Mouse (Mus musculus): ENCODE measurements at regions not wholly inside any gene's neighbourhood (a gene's known extent, or its start where the extent isn't known, plus 50 kb on each side); places are given as distances from the start of the nearest gene placed in this dataset.

DNA sequence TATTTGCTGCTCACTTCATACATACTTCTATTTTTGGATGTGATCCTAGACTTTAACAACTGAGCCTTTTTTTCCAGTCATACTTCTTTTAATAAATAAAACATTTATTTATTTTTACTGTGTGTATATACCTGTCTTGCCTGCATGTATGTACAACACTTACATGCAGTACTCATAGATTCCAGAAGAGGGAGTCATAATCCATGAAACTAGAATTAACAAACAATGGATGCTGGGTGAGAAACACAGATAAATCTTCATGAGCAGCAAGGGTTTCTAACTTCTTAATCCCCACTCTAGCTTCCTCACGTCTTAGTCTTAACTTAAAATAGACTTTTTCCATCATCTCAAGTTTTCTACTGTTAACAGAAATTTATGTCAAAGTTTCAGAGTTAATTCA, 1253.7 kb upstream of the Nr2f1 start:
- no peaks in the 10 kb centered on the region for H3K9me3 ChIP-seq (ENCODE audit: control insufficient read depth, low read length)
- H3K4me2 ChIP-seq (ENCODE audit: low read length) = no peak overlapping the region
- H3K27me3 ChIP-seq (replicated peaks; ENCODE audit: control insufficient read depth, insufficient read depth, low read length) = no peaks in the 10 kb centered on the region
- H3K4me3 ChIP-seq (replicated peaks; ENCODE audit: low read length) = no peak overlapping the region
- H3K27ac ChIP-seq (ENCODE audit: low read length) = no peak overlapping the region
- no peak overlapping the region for H3K9ac ChIP-seq (replicated peaks; ENCODE audit: low read depth, low read length)
- ATAC-seq = no peak
- no peaks in the 10 kb centered on the region for H3K36me3 ChIP-seq (ENCODE audit: control insufficient read depth, insufficient read depth)
- H3K4me1 ChIP-seq (replicated peaks; ENCODE audit: control insufficient read depth, insufficient read depth, low read length) = no peaks in the 10 kb centered on the region
- WGBS = 72% methylated on average over 1 of the region's 1 CpGs

DNA sequence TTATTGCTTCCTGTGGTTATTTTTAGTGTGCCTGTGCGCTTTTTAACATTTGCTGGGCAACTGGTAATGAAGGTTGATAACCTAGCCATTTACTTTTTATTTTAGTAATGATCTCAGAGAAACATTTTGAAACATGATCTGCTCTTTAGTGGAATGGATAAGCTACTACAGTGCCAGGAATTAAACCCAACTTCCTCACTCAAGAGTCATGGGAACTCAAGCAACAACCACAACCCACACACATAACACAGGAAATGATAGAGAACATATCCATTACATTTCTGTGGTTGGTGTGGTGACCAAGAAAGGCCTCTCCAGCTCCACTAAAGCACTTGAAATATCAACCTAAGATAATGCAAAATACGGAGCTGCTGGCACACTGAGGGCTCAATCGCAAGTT, 1243.6 kb upstream of the Nr2f1 start:
- Histone ChIP-seq H3K27ac (ENCODE audit: low read length) (no peak overlapping the region), H3K4me3 (replicated peaks; ENCODE audit: low read length) (no peak overlapping the region), H3K4me1 (replicated peaks; ENCODE audit: control insufficient read depth, insufficient read depth, low read length) (no peaks in the 10 kb centered on the region), H3K9ac (replicated peaks; ENCODE audit: low read depth, low read length) (no peak overlapping the region), H3K4me2 (ENCODE audit: low read length) (no peak overlapping the region), H3K27me3 (replicated peaks; ENCODE audit: control insufficient read depth, insufficient read depth, low read length) (no peaks in the 10 kb centered on the region), H3K36me3 (ENCODE audit: control insufficient read depth, insufficient read depth) (no peaks in the 10 kb centered on the region), H3K9me3 (ENCODE audit: control insufficient read depth, low read length) (0 out of 2 replicates have a peak, but pooled peaks cover 2% of the 10 kb centered on the region)
- 92% methylated on average over 3 of the region's 3 CpGs for WGBS
- no peak for ATAC-seq

- H3K27ac ChIP-seq (ENCODE audit: low read length) = no peak overlapping the region
- H3K4me3 ChIP-seq (replicated peaks; ENCODE audit: low read length) = no peak overlapping the region
- H3K4me1 ChIP-seq (replicated peaks; ENCODE audit: control insufficient read depth, insufficient read depth, low read length) = no peaks in the 10 kb centered on the region
- H3K36me3 ChIP-seq (ENCODE audit: control insufficient read depth, insufficient read depth) = no peaks in the 10 kb centered on the region
- no peak for ATAC-seq
- 0 out of 2 replicates have a peak, but pooled peaks cover 2% of the 10 kb centered on the region for H3K9me3 ChIP-seq (ENCODE audit: control insufficient read depth, low read length)
- no peaks in the 10 kb centered on the region for H3K27me3 ChIP-seq (replicated peaks; ENCODE audit: control insufficient read depth, insufficient read depth, low read length)
- H3K4me2 ChIP-seq (ENCODE audit: low read length) = no peak overlapping the region
- H3K9ac ChIP-seq (replicated peaks; ENCODE audit: low read depth, low read length) = no peak overlapping the region
- WGBS = 89% methylated on average over 2 of the region's 2 CpGs
Observed at GRCm38 (mm10) chr13:79442701-79443100, 1243.1 kb upstream of the Nr2f1 start.

DNA sequence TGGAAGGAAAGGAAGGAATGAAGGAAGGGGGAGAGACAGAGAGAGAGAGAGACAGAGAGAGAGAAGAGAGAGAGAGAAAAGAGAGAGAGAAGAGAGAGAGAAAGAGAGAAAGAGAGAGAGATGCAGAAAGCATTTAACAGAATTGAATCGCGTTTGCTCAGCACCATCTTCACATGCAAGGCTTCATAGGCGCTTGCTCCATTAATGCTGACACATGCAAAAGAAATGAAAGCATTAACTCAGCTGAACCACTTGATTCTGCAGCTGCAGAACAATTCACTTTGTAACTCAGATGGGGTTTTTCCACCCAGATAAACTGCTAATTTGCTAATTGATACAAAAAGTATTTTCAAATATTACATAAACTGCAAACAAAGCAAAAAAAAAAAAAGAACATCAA, 1231.9 kb upstream of the Nr2f1 start:
- Histone ChIP-seq H3K27me3 (replicated peaks; ENCODE audit: control insufficient read depth, insufficient read depth, low read length) (no peaks in the 10 kb centered on the region), H3K4me2 (ENCODE audit: low read length) (no peak overlapping the region), H3K9ac (replicated peaks; ENCODE audit: low read depth, low read length) (no peak overlapping the region), H3K27ac (ENCODE audit: low read length) (no peak overlapping the region), H3K4me3 (replicated peaks; ENCODE audit: low read length) (no peak overlapping the region), H3K9me3 (ENCODE audit: control insufficient read depth, low read length) (no peaks in the 10 kb centered on the region), H3K36me3 (ENCODE audit: control insufficient read depth, insufficient read depth) (no peaks in the 10 kb centered on the region), H3K4me1 (replicated peaks; ENCODE audit: control insufficient read depth, insufficient read depth, low read length) (peaks cover 3% of the 10 kb centered on the region)
- ATAC-seq = peak; percentile 68
- 5% methylated on average over 3 of the region's 3 CpGs for WGBS

- ATAC-seq = peak; percentile 89
Observed at GRCm38 (mm10) chr13:79430987-79431386, 1231.4 kb upstream of the Nr2f1 start.

DNA sequence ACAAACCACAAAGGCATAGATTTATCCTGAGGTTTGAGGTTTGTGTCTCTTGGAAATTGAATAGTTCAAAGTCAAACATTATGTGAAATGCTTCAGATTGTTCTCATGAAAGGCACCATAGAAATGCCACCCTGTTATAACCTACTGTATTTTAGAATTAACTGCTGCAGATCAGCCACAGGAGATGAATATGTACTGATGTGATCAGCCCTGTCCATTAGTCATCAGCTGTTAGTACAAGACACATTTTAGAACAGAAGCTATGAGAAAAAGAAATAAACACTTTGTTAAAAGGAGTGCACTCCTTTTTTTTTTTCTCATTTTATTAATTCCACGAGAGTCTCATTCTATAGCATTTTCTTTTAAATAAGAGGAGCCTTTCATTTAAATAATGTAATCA, 1231.0 kb upstream of the Nr2f1 start:
- 12% methylated on average over 1 of the region's 1 CpGs for WGBS
- no peaks in the 10 kb centered on the region for H3K27me3 ChIP-seq (replicated peaks; ENCODE audit: control insufficient read depth, insufficient read depth, low read length)
- no peak for ATAC-seq

More at GRCm38 (mm10) chr13:79430987-79431386, 1231.4 kb upstream of the Nr2f1 start:
- Histone ChIP-seq H3K9me3 (ENCODE audit: control insufficient read depth, low read length) (no peaks in the 10 kb centered on the region), H3K4me2 (ENCODE audit: low read length) (no peak overlapping the region), H3K9ac (replicated peaks; ENCODE audit: low read depth, low read length) (no peak overlapping the region), H3K27ac (ENCODE audit: low read length) (no peak overlapping the region), H3K36me3 (ENCODE audit: control insufficient read depth, insufficient read depth) (no peaks in the 10 kb centered on the region), H3K4me3 (replicated peaks; ENCODE audit: low read length) (no peak overlapping the region), H3K27me3 (replicated peaks; ENCODE audit: control insufficient read depth, insufficient read depth, low read length) (no peaks in the 10 kb centered on the region), H3K4me1 (replicated peaks; ENCODE audit: control insufficient read depth, insufficient read depth, low read length) (peaks cover 3% of the 10 kb centered on the region)
- WGBS = 1% methylated on average over 2 of the region's 2 CpGs

DNA sequence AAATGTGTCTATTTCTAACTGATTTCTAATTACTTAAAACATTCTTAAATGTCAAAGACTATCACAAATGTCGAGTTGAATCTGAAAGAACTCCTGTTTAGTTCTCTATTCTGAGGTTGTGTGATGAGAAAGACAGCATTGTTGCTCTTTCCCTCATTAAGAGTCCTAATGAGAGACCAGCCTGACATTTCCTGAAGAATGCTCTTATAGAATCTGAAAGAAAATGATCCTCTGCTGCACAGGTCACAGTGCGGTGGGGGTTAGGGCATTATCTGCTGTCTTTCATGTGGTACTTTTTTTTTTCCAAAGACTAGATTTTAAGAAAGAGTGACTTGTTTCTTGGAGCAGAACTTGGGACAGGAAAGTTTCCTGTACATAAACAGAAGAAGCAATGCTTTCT, 1218.3 kb upstream of the Nr2f1 start:
- H3K27me3 ChIP-seq (replicated peaks; ENCODE audit: control insufficient read depth, insufficient read depth, low read length) = no peaks in the 10 kb centered on the region
- WGBS = 14% methylated on average over 2 of the region's 2 CpGs
- no peak overlapping the region for H3K4me2 ChIP-seq (ENCODE audit: low read length)
- H3K9me3 ChIP-seq (ENCODE audit: control insufficient read depth, low read length) = no peaks in the 10 kb centered on the region
- no peak overlapping the region for H3K9ac ChIP-seq (replicated peaks; ENCODE audit: low read depth, low read length)
- ATAC-seq = no peak
- H3K36me3 ChIP-seq (ENCODE audit: control insufficient read depth, insufficient read depth) = no peaks in the 10 kb centered on the region
- H3K4me3 ChIP-seq (replicated peaks; ENCODE audit: low read length) = no peak overlapping the region
- no peak overlapping the region for H3K27ac ChIP-seq (ENCODE audit: low read length)
- no peaks in the 10 kb centered on the region for H3K4me1 ChIP-seq (replicated peaks; ENCODE audit: control insufficient read depth, insufficient read depth, low read length)

More for the DNA sequence above, 1231.0 kb upstream of the Nr2f1 start:
- Histone ChIP-seq H3K4me1 (replicated peaks; ENCODE audit: control insufficient read depth, insufficient read depth, low read length) (peaks cover 3% of the 10 kb centered on the region), H3K27ac (ENCODE audit: low read length) (no peak overlapping the region), H3K9me3 (ENCODE audit: control insufficient read depth, low read length) (no peaks in the 10 kb centered on the region), H3K9ac (replicated peaks; ENCODE audit: low read depth, low read length) (no peak overlapping the region), H3K4me3 (replicated peaks; ENCODE audit: low read length) (no peak overlapping the region), H3K4me2 (ENCODE audit: low read length) (no peak overlapping the region), H3K36me3 (ENCODE audit: control insufficient read depth, insufficient read depth) (no peaks in the 10 kb centered on the region)

DNA sequence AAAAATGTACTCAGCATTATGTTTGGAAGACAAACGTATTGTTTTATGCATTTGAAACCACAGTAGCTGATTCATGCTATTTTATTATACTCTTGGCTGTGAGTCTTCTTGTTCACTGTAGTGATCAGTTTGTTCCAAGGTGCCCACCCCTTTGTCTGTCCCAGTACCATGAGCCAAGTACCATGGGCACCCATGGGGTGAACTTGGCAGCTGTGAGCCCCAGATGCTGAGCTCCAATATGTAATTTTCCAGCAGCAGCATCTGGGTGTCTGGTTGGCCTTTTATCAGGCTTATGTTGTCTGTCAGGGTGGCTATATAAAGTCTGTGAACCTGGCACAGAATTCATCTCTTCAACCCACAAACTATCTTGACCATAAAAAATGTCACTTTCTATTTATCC, 1200.5 kb upstream of the Nr2f1 start:
- Histone ChIP-seq H3K4me2 (ENCODE audit: low read length) (no peak overlapping the region), H3K4me3 (replicated peaks; ENCODE audit: low read length) (no peak overlapping the region), H3K36me3 (ENCODE audit: control insufficient read depth, insufficient read depth) (no peaks in the 10 kb centered on the region), H3K27ac (ENCODE audit: low read length) (no peak overlapping the region), H3K4me1 (replicated peaks; ENCODE audit: control insufficient read depth, insufficient read depth, low read length) (no peaks in the 10 kb centered on the region), H3K27me3 (replicated peaks; ENCODE audit: control insufficient read depth, insufficient read depth, low read length) (no peaks in the 10 kb centered on the region), H3K9ac (replicated peaks; ENCODE audit: low read depth, low read length) (no peak overlapping the region), H3K9me3 (ENCODE audit: control insufficient read depth, low read length) (no peaks in the 10 kb centered on the region)
- 81% methylated on average over 1 of the region's 1 CpGs for WGBS
- ATAC-seq = no peak

- H3K4me3 ChIP-seq (replicated peaks; ENCODE audit: low read length) = no peak overlapping the region
- H3K4me2 ChIP-seq (ENCODE audit: low read length) = no peak overlapping the region
- WGBS = 8% methylated on average over 3 of the region's 3 CpGs
- no peaks in the 10 kb centered on the region for H3K36me3 ChIP-seq (ENCODE audit: control insufficient read depth, insufficient read depth)
- H3K4me1 ChIP-seq (replicated peaks; ENCODE audit: control insufficient read depth, insufficient read depth, low read length) = no peaks in the 10 kb centered on the region
- no peak overlapping the region for H3K9ac ChIP-seq (replicated peaks; ENCODE audit: low read depth, low read length)
- peak; percentile 85 for ATAC-seq
- H3K9me3 ChIP-seq (ENCODE audit: control insufficient read depth, low read length) = no peaks in the 10 kb centered on the region
- no peak overlapping the region for H3K27ac ChIP-seq (ENCODE audit: low read length)
- H3K27me3 ChIP-seq (replicated peaks; ENCODE audit: control insufficient read depth, insufficient read depth, low read length) = no peaks in the 10 kb centered on the region
Observed at GRCm38 (mm10) chr13:79393938-79394337, 1194.4 kb upstream of the Nr2f1 start.

- peak; percentile 70; the same call in 1 of the 2 replicates for ATAC-seq
- Histone ChIP-seq H3K9me3 (ENCODE audit: control insufficient read depth, low read length) (no peaks in the 10 kb centered on the region), H3K4me3 (replicated peaks; ENCODE audit: low read length) (no peak overlapping the region), H3K27me3 (replicated peaks; ENCODE audit: control insufficient read depth, insufficient read depth, low read length) (no peaks in the 10 kb centered on the region), H3K4me1 (replicated peaks; ENCODE audit: control insufficient read depth, insufficient read depth, low read length) (no peaks in the 10 kb centered on the region), H3K36me3 (ENCODE audit: control insufficient read depth, insufficient read depth) (no peaks in the 10 kb centered on the region), H3K4me2 (ENCODE audit: low read length) (no peak overlapping the region), H3K9ac (replicated peaks; ENCODE audit: low read depth, low read length) (no peak overlapping the region), H3K27ac (ENCODE audit: low read length) (no peak overlapping the region)
Observed at GRCm38 (mm10) chr13:79387928-79388327, 1188.4 kb upstream of the Nr2f1 start.

Data from forebrain, embryonic 16.5 days (tissue).